Mouse (Mus musculus): ENCODE measurements around the gene Apeh.
A peak's percentile ranks its signal among the peaks of the same experiment; 100 is the strongest.

DNA sequence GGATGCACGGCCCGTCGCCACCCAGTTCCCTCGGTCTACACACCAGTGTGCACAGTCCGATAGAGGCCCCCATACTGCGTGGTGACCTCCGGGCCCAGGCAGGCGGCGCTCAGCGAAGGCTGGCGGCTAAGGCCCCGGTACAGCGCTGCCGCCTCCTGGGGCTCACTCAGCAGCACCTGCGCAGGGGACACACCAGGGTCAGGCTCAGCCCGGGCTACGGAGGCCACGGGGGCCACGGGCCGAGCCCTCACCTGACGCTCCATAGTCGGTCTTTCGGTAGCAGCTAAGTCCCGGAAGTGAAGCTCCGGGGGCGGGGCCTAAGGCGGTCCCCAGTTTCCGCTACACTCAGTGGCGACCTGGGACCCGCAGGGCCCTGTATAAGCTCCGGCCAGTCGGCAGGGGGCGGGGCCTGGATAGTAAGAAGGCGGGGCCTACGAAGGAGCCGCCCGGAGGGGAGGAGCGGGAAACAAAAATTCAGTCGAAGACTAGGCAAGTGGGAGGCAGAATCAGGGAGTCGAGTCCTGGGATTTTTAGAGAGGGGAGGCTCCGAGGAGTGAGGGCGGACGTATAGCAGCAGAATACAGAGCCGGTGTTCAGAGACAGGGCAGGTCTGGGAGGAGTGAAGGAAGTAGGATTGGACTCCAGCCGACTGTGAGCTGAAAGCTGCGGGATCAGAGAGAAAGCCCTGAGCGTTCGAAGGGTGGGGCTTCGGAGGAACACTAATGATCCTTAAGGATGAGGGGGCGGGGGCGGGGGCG is at the start of gene Apeh:
- peak; percentile 29; the same call in 1 of the 2 replicates for TF ChIP-seq EP300 (IDR thresholded peaks at IDR 0.05; ENCODE audit: low read depth)
- TF ChIP-seq CTCF (IDR thresholded peaks at IDR 0.05; ENCODE audit: low read depth): no peak; the same call in 1 of the 2 replicates

Data from heart, postnatal 0 days (tissue).